Mouse (Mus musculus) heart, postnatal 0 days (tissue): ENCODE results near the gene Gnas. TPM values are rescaled to one million over a fixed set of nuclear protein-coding genes. Genes with fewer than 3 reads are reported as not detected.

Source experiments
- ATAC-seq: fragments of 200-750 bp; cut with Nextera tagmentation; 2 replicates; pipeline ENCODE4 v1.8.0; 2017; ENCODE audit warnings: low read depth, moderate number of reproducible peaks, moderate library complexity; ENCODE audit not compliant: insufficient read depth
- DNase-seq: peaks from one replicate; pipeline ENCODE4 v3.0.0-alpha.2; 2016; ENCODE audit warnings: low spot score
- H3K27ac ChIP-seq: fragments of 300-500 bp; sonication (generic); 2 replicates; pipeline ENCODE4 v1.5.1; 2014; ENCODE audit warnings: low read depth, mild to moderate bottlenecking
- H3K27me3 ChIP-seq: fragments of 300-500 bp; sonication (generic); 2 replicates; pipeline ENCODE4 v1.6.1; 2014; ENCODE audit warnings: low read length, mixed read lengths; ENCODE audit not compliant: control insufficient read depth, insufficient read depth
- H3K36me3 ChIP-seq: fragments of 300-500 bp; sonication (generic); replicated peaks from 2 replicates; pipeline ENCODE4 v1.6.1; 2014; ENCODE audit warnings: low read length, mixed read lengths; ENCODE audit not compliant: control insufficient read depth, insufficient read depth
- H3K4me1 ChIP-seq: fragments of 300-500 bp; sonication (generic); 2 replicates; pipeline ENCODE4 v1.6.1; 2014; ENCODE audit warnings: antibody characterized with exemption; ENCODE audit not compliant: control insufficient read depth, insufficient read depth
- H3K4me2 ChIP-seq: fragments of 300-500 bp; sonication (generic); 2 replicates; pipeline ENCODE4 v1.6.1; 2014; ENCODE audit warnings: low read depth, mild to moderate bottlenecking, low read length, moderate library complexity
- H3K4me3 ChIP-seq: fragments of 300-500 bp; sonication (generic); 2 replicates; pipeline ENCODE4 v1.5.1; 2014; ENCODE audit warnings: low read depth, low read length
- H3K9ac ChIP-seq: fragments of 300-500 bp; sonication (generic); replicated peaks from 2 replicates; pipeline ENCODE4 v1.6.1; 2014; ENCODE audit warnings: low read depth, low read length, mixed read lengths
- H3K9me3 ChIP-seq: fragments of 300-500 bp; sonication (generic); replicated peaks from 2 replicates; pipeline ENCODE4 v1.6.1; 2016; ENCODE audit warnings: low read length; ENCODE audit not compliant: control insufficient read depth
- CTCF ChIP-seq: IDR thresholded peaks from 2 replicates; pipeline ENCODE4 v1.5.1; 2016; ENCODE audit warnings: antibody characterized with exemption, control low read depth, low read depth
- EP300 ChIP-seq: IDR thresholded peaks from 2 replicates; pipeline ENCODE4 v1.6.1; 2016; ENCODE audit warnings: antibody characterized with exemption, low read depth
- WGBS: fragments of 180-500 bp; shearing (Covaris S2); extraction: QIAGEN DNeasy Blood & Tissue Kit; methylation state at CpG from one replicate; pipeline ENCODE4 v1.1.7; 2014; 5-methylcytosine and 5-hydroxymethylcytosine counted together
- polyA plus RNA-seq: library from polyadenylated mRNA; unstranded; fragments of >200 nt; fragmentation: Nextera tagmentation; extraction: Ambion mirVana; gene quantifications from 2 replicates; pipeline ENCODE4 v1.2.1, GENCODE M21; 2015
- total RNA-seq: library from RNA; depleted of rRNA; stranded (reverse); fragments of >200 nt; gene quantifications from 2 replicates; pipeline ENCODE4 v1.2.3, GENCODE M21; 2014; ENCODE audit warnings: low replicate concordance

Gnas gene
- total and polyA plus RNA-seq, 2 experiments from 2014 or later, result 1,131 to 1,263 TPM

- DNase-seq, result no peak
- no peak overlapping the region for H3K9ac ChIP-seq
- no peaks in the 10 kb centered on the region for H3K36me3 ChIP-seq
- no peak for TF ChIP-seq CTCF
- no peak for TF ChIP-seq EP300
- H3K27me3 ChIP-seq, result peaks cover 28% of the 10 kb centered on the region
- ATAC-seq, result no peak
- H3K4me3 ChIP-seq, result no peak overlapping the region
- no peak overlapping the region for H3K4me2 ChIP-seq
- WGBS, result 60% methylated on average over 6 of the region's 6 CpGs
- no peak overlapping the region for H3K27ac ChIP-seq
- H3K9me3 ChIP-seq, result peaks cover 26% of the 10 kb centered on the region
- H3K4me1 ChIP-seq, result no peaks in the 10 kb centered on the region
These were observed 18.4 kb downstream of the Gnas start for GRCm38 (mm10) chr2:174302526-174302925.

GRCm38 (mm10) chr2:174305646-174306045 lies 21.5 kb downstream of the Gnas start:
- no peaks in the 10 kb centered on the region for H3K4me1 ChIP-seq
- 48% methylated on average over 5 of the region's 5 CpGs for WGBS

GRCm38 (mm10) chr2:174307903-174308302 lies 23.8 kb downstream of the Gnas start:
- Histone ChIP-seq H3K36me3 (no peaks in the 10 kb centered on the region), H3K27ac (no peak overlapping the region), H3K4me3 (no peak overlapping the region), H3K4me2 (no peak overlapping the region), H3K27me3 (no peaks in the 10 kb centered on the region), H3K4me1 (no peaks in the 10 kb centered on the region), H3K9ac (no peak overlapping the region), H3K9me3 (no peaks in the 10 kb centered on the region)
- TF ChIP-seq EP300, result no peak
- TF ChIP-seq CTCF, result peak; percentile 28; the same call in 1 of the 2 replicates
- 57% methylated on average over 3 of the region's 3 CpGs for WGBS
- ATAC-seq, result no peak
- no peak for DNase-seq

More at GRCm38 (mm10) chr2:174305646-174306045, 21.5 kb downstream of the Gnas start:
- H3K9ac ChIP-seq, result no peak overlapping the region
- TF ChIP-seq CTCF (no peak), EP300 (no peak)
- DNase-seq (no peak), ATAC-seq (no peak)
- no peaks in the 10 kb centered on the region for H3K36me3 ChIP-seq
- H3K27ac ChIP-seq, result no peak overlapping the region
- no peak overlapping the region for H3K4me3 ChIP-seq
- H3K27me3 ChIP-seq, result no peaks in the 10 kb centered on the region
- peaks cover 2% of the 10 kb centered on the region; the same call in 1 of the 2 replicates for H3K9me3 ChIP-seq
- H3K4me2 ChIP-seq, result no peak overlapping the region

GRCm38 (mm10) chr2:174310913-174311514 lies 26.9 kb downstream of the Gnas start:
- no peaks in the 10 kb centered on the region for H3K27me3 ChIP-seq
- H3K4me1 ChIP-seq, result no peaks in the 10 kb centered on the region
- ATAC-seq (no peak; the same call in 1 of the 2 replicates), DNase-seq (peak; percentile 72)
- no peak overlapping the region for H3K27ac ChIP-seq
- H3K4me2 ChIP-seq, result no peak overlapping the region
- no peak overlapping the region for H3K9ac ChIP-seq
- H3K4me3 ChIP-seq, result no peak overlapping the region
- WGBS, result 13% methylated on average over 7 of the region's 7 CpGs
- no peaks in the 10 kb centered on the region for H3K36me3 ChIP-seq
- no peaks in the 10 kb centered on the region for H3K9me3 ChIP-seq
- TF ChIP-seq CTCF, result peak; percentile 71
- no peak for TF ChIP-seq EP300

- H3K9me3 ChIP-seq, result no peaks in the 10 kb centered on the region
- no peaks in the 10 kb centered on the region for H3K27me3 ChIP-seq
- H3K9ac ChIP-seq, result no peak overlapping the region
- no peaks in the 10 kb centered on the region for H3K4me1 ChIP-seq
- no peak for TF ChIP-seq CTCF
- no peak for TF ChIP-seq EP300
- H3K27ac ChIP-seq, result no peak overlapping the region
- ATAC-seq (no peak), DNase-seq (no peak)
- no peak overlapping the region for H3K4me3 ChIP-seq
- WGBS, result 77% methylated on average over 1 of the region's 1 CpGs
- H3K4me2 ChIP-seq, result no peak overlapping the region
- no peaks in the 10 kb centered on the region for H3K36me3 ChIP-seq
These were observed 27.5 kb downstream of the Gnas start for GRCm38 (mm10) chr2:174311613-174312012.

GRCm38 (mm10) chr2:174312118-174312647 lies 28.1 kb downstream of the Gnas start:
- ATAC-seq, result 0 out of 2 replicates have a peak, but pooled peaks have one; percentile 55
- H3K36me3 ChIP-seq, result no peaks in the 10 kb centered on the region

More at GRCm38 (mm10) chr2:174312118-174312647, 28.1 kb downstream of the Gnas start:
- no peak overlapping the region for H3K4me3 ChIP-seq
- H3K4me2 ChIP-seq, result no peak overlapping the region
- DNase-seq, result peak; percentile 71
- no peak for TF ChIP-seq EP300
- TF ChIP-seq CTCF, result peak; percentile 80
- 29% methylated on average over 4 of the region's 4 CpGs for WGBS
- no peak overlapping the region for H3K9ac ChIP-seq
- H3K27me3 ChIP-seq, result no peaks in the 10 kb centered on the region
- H3K4me1 ChIP-seq, result no peaks in the 10 kb centered on the region
- H3K27ac ChIP-seq, result no peak overlapping the region
- H3K9me3 ChIP-seq, result no peaks in the 10 kb centered on the region
